Mouse (Mus musculus) embryonic facial prominence, embryonic 10.5 days (tissue): Measurements from ENCODE around the gene Phf7. TPM values are rescaled to one million over a fixed set of nuclear protein-coding genes. Genes with fewer than 3 reads are reported as not detected.

ENCODE experiments used
- DNase-seq: peaks from one replicate; pipeline ENCODE4 v3.0.0-alpha.2; 2017; ENCODE audit warnings: low spot score
- H3K27ac ChIP-seq: fragments of 300-500 bp; sonication (generic); replicated peaks from 2 replicates; pipeline ENCODE4 v1.5.1; 2016; ENCODE audit warnings: mild to moderate bottlenecking
- H3K27me3 ChIP-seq: fragments of 300-500 bp; sonication (generic); replicated peaks from 2 replicates; pipeline ENCODE4 v1.6.1; 2016; ENCODE audit warnings: low read depth, mild to moderate bottlenecking; ENCODE audit not compliant: poor library complexity, severe bottlenecking
- H3K36me3 ChIP-seq: fragments of 300-500 bp; sonication (generic); replicated peaks from 2 replicates; pipeline ENCODE4 v1.6.1; 2016; ENCODE audit warnings: mild to moderate bottlenecking, moderate library complexity
- H3K4me1 ChIP-seq: fragments of 300-500 bp; sonication (generic); 2 replicates; pipeline ENCODE4 v1.6.1; 2016
- H3K4me3 ChIP-seq: fragments of 300-500 bp; sonication (generic); 2 replicates; pipeline ENCODE4 v1.5.1; 2016; ENCODE audit warnings: mild to moderate bottlenecking, moderate library complexity
- H3K9me3 ChIP-seq: fragments of 300-500 bp; sonication (generic); 2 replicates; pipeline ENCODE4 v1.6.1; 2016; ENCODE audit warnings: mild to moderate bottlenecking
- WGBS: fragments of 180-500 bp; shearing (Covaris S2); methylation state at CpG from one replicate; pipeline ENCODE4 v1.1.7; 2016; 5-methylcytosine and 5-hydroxymethylcytosine counted together
- polyA plus RNA-seq: library from polyadenylated mRNA; unstranded; fragments of >200 nt; fragmentation: Nextera tagmentation; extraction: Ambion mirVana; gene quantifications from 2 replicates; pipeline ENCODE4 v1.2.1, GENCODE M21; 2016

The Phf7 gene
- polyA plus RNA-seq, 1 experiment from 2014 or later, result 12.8 TPM

DNA sequence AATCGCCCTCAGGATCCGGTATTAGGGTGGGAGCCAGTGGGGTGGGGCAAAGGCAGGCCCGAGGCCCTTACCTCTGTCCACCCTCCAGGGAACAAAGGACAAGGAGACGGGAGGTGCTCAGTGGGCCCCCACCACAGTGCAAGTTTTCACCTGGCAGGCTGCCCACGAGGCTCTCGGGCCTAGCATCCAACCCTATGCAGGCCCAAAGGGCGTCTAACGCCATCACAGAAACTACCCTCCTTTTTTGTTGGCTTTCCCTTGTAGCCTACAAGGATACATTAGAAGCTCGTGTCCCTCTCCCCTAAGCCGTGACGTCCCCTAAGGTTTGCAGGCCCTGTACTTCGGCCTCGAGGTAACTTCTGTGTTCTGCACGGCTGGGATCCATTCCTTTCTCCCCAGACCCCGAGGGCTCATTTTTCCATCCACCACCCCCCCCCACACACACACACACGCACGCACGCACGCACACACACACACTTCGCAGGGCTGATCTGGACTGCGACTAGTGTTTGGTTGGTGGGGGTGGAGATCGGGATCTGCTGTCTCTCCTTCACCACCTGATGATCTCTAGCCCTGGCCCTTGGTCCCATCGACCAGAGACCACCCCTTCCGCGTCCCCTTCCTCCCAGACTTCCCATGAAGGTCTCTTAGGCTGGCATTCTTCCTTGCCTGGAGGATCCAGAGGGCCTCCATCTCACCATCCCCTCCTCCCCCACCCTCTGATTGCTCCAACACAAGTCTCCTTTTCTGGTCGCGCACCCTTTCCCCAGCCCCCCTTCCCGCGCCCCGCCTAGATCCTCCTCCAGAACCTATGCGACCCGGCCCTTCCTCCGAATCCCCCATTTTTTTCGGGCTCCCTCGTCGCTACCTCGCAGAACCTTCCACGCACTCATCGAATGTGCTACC lies 45.3 kb downstream of the Phf7 start:
- peak; percentile 74 for DNase-seq
- H3K27ac ChIP-seq, result peak overlapping the region; percentile 97
- H3K36me3 ChIP-seq, result peaks cover 48% of the 10 kb centered on the region
- H3K4me3 ChIP-seq, result peak overlapping the region; percentile 90
- 0 out of 2 replicates have a peak, but pooled peaks cover 4% of the 10 kb centered on the region for H3K27me3 ChIP-seq
- 3% methylated on average over 39 of the region's 39 CpGs for WGBS
- H3K4me1 ChIP-seq, result peaks cover 28% of the 10 kb centered on the region
- no peaks in the 10 kb centered on the region for H3K9me3 ChIP-seq

DNA sequence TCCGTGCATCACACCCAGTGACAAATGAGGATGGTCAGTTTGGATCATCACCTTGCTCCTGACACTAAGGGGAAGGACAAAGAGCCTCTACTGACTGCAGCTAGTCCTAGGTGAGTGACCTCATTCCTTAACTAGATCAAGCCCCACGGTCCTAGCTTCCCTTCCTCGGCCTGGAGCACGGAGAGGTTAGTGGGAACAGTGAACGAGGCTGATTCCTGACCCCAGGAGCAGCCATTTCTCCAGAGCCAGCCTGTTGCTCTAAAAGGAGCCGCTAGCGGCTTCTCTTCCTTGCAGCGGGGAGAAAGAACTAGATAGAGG lies 45.9 kb downstream of the Phf7 start:
- DNase-seq, result no peak
- Histone ChIP-seq H3K4me3 (peak overlapping the region; percentile 90), H3K27ac (peak overlapping the region; percentile 97), H3K9me3 (no peaks in the 10 kb centered on the region), H3K27me3 (0 out of 2 replicates have a peak, but pooled peaks cover 4% of the 10 kb centered on the region), H3K4me1 (peaks cover 28% of the 10 kb centered on the region), H3K36me3 (peaks cover 54% of the 10 kb centered on the region)
- 24% methylated on average over 8 of the region's 8 CpGs for WGBS

DNA sequence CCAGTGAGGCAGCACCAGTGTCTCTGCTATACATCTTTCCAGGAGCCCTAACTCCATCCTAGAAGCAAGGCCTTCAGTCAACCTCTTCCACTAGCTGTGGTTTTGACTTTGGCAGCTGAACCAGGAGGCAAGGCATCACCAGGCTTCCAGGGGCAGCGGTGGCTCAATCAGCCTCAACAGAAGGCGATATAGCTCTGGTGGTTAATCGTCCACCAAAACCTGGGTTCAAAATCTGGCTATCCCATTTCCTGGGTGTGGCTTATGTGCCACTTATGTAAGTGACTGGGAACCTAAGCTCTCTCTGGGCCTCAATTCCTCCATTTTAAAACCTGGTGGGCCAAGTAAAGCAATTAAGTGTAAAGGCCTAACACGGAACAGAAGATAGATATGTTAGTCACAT lies 46.3 kb downstream of the Phf7 start:
- peak overlapping the region; percentile 90 for H3K4me3 ChIP-seq
- H3K36me3 ChIP-seq, result peaks cover 58% of the 10 kb centered on the region
- WGBS, result 80% methylated on average over 4 of the region's 4 CpGs

DNA sequence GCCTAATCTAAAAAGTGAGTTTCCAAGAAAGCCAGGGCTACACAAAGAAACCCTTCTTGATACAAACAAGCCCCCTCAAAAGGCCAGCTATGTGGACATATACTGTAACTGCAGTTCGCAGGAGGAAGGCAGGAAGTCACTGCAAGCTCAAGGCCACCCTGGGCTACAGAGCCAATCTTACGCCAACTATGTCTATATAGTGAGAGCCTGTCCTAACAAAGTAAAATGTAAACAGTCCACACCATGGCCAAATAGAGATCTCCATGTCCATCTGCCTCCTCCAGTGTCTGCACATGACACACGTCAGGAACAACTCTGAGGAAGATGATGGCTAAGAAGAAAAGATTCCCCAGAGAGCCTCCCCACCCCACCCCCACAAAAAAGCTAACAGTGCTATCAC lies 51.1 kb downstream of the Phf7 start:
- Histone ChIP-seq H3K27me3 (no peaks in the 10 kb centered on the region), H3K36me3 (peaks cover 100% of the 10 kb centered on the region), H3K27ac (no peak overlapping the region), H3K4me3 (no peak overlapping the region), H3K9me3 (no peaks in the 10 kb centered on the region), H3K4me1 (peaks cover 12% of the 10 kb centered on the region)
- WGBS, result 88% methylated on average over 3 of the region's 3 CpGs
- DNase-seq, result no peak

More for the DNA sequence above, 46.3 kb downstream of the Phf7 start:
- H3K4me1 ChIP-seq, result peaks cover 28% of the 10 kb centered on the region
- H3K27ac ChIP-seq, result peak overlapping the region; percentile 97
- H3K27me3 ChIP-seq, result 0 out of 2 replicates have a peak, but pooled peaks cover 4% of the 10 kb centered on the region
- no peak for DNase-seq
- H3K9me3 ChIP-seq, result no peaks in the 10 kb centered on the region

DNA sequence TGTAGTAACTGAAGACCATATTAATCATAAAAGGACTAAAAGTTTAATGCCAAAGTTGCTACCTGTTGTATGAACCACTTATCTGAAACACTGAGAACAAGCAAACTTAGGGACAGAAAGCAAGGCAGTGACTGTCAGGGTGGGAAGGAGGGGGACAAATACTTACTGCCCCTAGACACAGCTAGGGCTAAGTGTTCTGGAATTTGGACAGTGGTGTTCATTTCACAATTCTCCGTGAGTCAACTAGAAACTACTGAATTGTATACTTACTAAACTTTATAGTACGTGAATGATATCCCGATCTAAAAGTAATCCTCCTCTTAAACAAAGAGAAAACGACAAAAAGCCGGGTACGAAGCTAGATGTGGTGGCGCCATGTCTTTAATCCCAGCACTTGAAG lies 51.5 kb downstream of the Phf7 start:
- Histone ChIP-seq H3K9me3 (no peaks in the 10 kb centered on the region), H3K27ac (no peak overlapping the region), H3K4me3 (no peak overlapping the region), H3K4me1 (peaks cover 8% of the 10 kb centered on the region), H3K36me3 (peaks cover 100% of the 10 kb centered on the region), H3K27me3 (no peaks in the 10 kb centered on the region)
- no peak for DNase-seq
- 94% methylated on average over 7 of the region's 7 CpGs for WGBS

DNA sequence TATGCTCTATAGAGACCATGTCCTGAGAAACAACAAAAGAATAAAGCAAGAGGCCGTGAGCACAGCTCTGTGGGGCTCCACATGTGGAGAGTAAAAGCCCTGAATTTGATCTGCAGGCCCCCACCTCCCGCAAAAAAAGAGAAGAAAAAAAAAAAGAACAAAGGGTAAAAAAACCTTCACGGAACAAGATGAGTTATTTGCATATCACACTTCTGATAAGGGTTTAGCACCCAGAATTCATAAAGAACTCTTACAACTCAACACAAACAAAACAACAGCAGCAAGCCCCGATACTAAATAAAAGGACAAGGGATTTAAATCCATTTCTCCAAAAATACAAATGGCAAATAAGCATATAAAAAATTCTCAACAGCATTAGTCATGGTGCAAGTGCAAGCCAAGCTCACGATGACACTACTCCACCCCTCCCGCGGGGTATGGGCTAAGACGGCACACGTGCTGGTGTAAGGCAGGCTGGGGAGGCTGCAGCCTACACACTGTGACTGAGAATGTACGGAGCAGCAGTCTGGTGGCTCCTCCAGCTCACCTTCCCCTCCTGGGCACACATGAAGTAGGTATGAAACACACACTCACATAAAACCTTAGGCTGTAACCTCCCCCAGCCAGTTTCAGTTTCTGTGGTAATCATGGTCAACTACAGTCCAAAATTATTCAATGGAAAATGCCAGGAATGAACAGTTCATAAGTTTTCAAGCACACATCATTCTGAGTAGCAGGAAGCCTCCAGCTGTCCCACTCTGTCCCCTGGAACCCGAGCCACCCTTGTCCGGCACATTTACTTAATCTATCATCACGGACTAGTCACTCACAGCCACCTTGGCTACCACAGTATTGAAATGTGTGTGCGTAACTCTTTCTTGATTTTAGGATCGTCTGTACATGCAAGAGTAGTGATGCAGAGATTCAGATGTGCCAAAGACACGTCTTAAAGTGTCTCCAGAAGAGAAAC lies 53.3 kb downstream of the Phf7 start:
- 85% methylated on average over 16 of the region's 16 CpGs for WGBS
- H3K27me3 ChIP-seq, result no peaks in the 10 kb centered on the region
- no peaks in the 10 kb centered on the region for H3K9me3 ChIP-seq
- DNase-seq, result no peak
- peaks cover 100% of the 10 kb centered on the region for H3K36me3 ChIP-seq
- H3K4me3 ChIP-seq, result no peak overlapping the region
- no peaks in the 10 kb centered on the region for H3K4me1 ChIP-seq
- H3K27ac ChIP-seq, result no peak overlapping the region

DNA sequence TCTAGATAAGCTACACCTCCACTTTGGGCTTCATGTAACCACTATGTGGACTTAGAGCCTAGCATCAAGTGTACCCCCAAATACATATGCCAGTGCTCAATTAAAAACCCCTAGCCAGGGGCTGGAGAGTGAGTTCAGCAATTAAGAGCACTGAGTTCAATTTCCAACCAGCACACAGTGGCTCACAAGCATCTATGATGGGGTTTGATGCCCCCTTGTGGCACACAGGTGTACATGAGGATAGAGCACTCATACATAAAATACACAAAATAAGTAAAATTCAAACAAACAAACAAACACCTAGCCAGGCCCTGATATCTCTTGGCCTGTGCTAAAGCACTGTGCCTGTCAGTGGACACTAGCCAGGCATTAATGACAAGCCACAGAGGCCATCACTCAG lies 55.1 kb downstream of the Phf7 start:
- DNase-seq, result no peak
- no peaks in the 10 kb centered on the region for H3K9me3 ChIP-seq
- no peaks in the 10 kb centered on the region for H3K27me3 ChIP-seq
- H3K36me3 ChIP-seq, result peaks cover 100% of the 10 kb centered on the region
- H3K4me3 ChIP-seq, result no peak overlapping the region
- no peak overlapping the region for H3K27ac ChIP-seq
- no peaks in the 10 kb centered on the region for H3K4me1 ChIP-seq

DNA sequence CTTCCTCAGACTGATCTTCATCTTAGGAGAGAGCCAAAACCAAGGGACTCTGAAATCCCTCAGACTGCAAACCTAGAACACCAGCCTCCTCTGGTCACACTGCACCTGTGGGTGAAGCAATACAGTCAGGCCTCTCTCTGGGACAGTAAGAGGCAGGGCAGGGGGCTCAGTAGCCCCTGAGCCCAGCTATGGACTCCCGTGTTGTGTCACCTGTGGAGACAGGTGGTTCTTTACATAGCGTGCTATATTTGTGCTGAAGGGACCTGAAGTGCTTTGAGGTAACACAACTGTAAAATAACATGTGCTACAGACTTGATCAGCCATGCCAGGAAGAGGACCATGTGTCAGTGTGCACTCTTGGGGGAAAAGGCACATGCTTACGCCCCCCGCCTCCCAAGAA lies 55.6 kb downstream of the Phf7 start:
- Histone ChIP-seq H3K27ac (no peak overlapping the region), H3K9me3 (no peaks in the 10 kb centered on the region), H3K27me3 (no peaks in the 10 kb centered on the region), H3K4me3 (no peak overlapping the region), H3K4me1 (no peaks in the 10 kb centered on the region), H3K36me3 (peaks cover 100% of the 10 kb centered on the region)
- 92% methylated on average over 4 of the region's 4 CpGs for WGBS
- DNase-seq, result no peak

DNA sequence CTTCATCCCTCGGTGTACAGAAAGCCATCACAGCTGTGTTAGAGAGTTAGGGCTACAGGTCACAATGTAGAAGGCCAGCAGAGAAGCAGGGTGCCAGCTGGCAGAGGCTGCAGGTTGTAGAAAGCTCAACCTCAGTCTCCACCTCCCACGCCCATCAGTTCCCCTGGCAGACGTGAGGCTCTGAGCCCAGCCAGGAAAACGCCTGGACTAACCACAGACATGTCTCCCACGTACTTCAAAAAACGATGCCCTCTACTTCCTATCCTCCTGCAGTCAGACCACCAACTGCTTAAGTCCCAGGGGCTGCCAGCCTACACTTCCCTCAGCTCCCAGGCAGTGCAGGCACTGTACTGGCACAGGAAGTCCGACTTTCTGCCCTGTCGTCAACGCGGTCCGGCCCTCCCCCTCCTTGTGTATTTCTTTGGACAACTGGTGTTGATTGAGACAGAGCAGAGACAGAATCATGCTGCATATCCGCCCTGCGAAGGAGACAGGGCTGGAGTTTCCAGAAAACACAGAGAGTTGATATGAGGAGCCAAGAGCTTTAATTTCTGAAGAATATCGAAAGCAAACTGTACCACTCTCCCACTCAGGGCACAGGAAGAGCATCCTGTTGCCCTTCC lies 56.1 kb downstream of the Phf7 start:
- Histone ChIP-seq H3K4me1 (no peaks in the 10 kb centered on the region), H3K4me3 (no peak overlapping the region), H3K27ac (no peak overlapping the region; the same call in 1 of the 2 replicates), H3K9me3 (no peaks in the 10 kb centered on the region), H3K27me3 (no peaks in the 10 kb centered on the region), H3K36me3 (peaks cover 100% of the 10 kb centered on the region)
- 88% methylated on average over 14 of the region's 14 CpGs for WGBS
- no peak for DNase-seq

DNA sequence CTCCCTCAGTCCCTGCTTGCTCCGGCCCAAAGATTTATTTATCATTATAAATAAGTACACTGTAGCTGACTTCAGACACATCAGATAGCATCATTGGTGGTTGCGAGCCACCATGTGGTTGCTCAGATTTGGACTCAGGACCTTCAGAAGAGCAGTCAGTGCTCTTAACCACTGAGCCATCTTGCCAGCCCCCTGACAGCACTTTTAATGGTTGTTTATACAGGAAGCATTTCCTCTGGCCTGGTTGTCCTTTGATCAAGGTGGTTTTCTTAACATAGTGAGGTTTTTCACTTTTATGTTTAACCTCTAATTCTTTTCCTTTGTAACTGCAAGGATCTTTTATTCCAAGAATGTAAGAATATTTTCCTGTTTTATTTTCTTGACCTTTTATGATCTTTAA lies 56.7 kb downstream of the Phf7 start:
- no peak for DNase-seq
- Histone ChIP-seq H3K27ac (no peak overlapping the region), H3K4me3 (no peak overlapping the region), H3K36me3 (peaks cover 100% of the 10 kb centered on the region), H3K4me1 (no peaks in the 10 kb centered on the region), H3K27me3 (no peaks in the 10 kb centered on the region), H3K9me3 (no peaks in the 10 kb centered on the region)
- WGBS, result 93% methylated on average over 2 of the region's 2 CpGs

DNA sequence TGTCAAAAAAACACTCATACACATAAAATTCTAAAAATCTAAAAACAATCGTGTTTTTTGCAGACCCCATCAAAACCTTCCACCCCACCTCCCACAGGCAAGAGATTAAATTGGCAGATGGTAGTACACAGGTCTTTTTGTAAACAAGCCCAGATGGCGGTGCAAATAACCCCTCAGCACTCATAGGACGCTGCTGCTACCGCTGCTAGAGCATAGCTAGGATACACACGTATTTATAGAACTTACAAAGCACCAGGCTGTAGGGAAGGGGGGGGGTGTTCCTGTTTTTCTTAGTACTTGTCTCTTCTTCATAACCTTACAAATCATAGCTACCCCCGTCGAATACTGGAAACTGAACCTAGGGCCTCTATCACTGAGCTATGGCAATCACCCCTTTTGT lies 57.3 kb downstream of the Phf7 start:
- Histone ChIP-seq H3K36me3 (peaks cover 100% of the 10 kb centered on the region), H3K27ac (no peak overlapping the region)
- 86% methylated on average over 7 of the region's 7 CpGs for WGBS

DNA sequence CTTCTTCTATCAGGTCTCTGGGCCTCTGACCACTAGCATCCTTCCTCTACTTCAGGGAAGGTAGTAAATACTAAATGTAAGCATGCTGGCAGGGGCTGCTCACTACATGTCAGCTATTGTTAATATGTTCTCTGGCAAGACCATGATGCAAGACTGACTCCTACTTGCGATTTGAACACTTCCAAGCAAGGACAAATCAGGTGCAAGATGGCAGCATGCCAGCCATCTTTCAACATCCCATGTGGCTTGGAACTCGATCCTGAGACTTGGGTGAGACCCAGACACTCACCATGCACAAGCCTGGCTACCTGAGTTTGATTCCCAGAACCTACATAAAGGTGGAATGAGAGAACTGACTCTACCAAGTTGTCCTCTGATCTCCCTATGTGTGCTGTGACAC lies 59.2 kb downstream of the Phf7 start:
- no peak overlapping the region for H3K4me3 ChIP-seq
- H3K4me1 ChIP-seq, result no peaks in the 10 kb centered on the region
- peaks cover 100% of the 10 kb centered on the region for H3K36me3 ChIP-seq
- H3K27ac ChIP-seq, result no peak overlapping the region
- no peak for DNase-seq
- H3K9me3 ChIP-seq, result no peaks in the 10 kb centered on the region
- no peaks in the 10 kb centered on the region for H3K27me3 ChIP-seq
- WGBS, result 82% methylated on average over 2 of the region's 2 CpGs

More for the DNA sequence above, 57.3 kb downstream of the Phf7 start:
- no peak for DNase-seq
- Histone ChIP-seq H3K4me3 (no peak overlapping the region), H3K27me3 (no peaks in the 10 kb centered on the region), H3K4me1 (no peaks in the 10 kb centered on the region), H3K9me3 (no peaks in the 10 kb centered on the region)
